Mouse (Mus musculus) right cerebral cortex, postnatal 4 days (tissue): ENCODE data around the gene Entpd7.

Experiments used
- DNase-seq: peaks from one replicate; pipeline ENCODE4 v3.0.0-alpha.2; 2022

Gene Entpd7

DNA sequence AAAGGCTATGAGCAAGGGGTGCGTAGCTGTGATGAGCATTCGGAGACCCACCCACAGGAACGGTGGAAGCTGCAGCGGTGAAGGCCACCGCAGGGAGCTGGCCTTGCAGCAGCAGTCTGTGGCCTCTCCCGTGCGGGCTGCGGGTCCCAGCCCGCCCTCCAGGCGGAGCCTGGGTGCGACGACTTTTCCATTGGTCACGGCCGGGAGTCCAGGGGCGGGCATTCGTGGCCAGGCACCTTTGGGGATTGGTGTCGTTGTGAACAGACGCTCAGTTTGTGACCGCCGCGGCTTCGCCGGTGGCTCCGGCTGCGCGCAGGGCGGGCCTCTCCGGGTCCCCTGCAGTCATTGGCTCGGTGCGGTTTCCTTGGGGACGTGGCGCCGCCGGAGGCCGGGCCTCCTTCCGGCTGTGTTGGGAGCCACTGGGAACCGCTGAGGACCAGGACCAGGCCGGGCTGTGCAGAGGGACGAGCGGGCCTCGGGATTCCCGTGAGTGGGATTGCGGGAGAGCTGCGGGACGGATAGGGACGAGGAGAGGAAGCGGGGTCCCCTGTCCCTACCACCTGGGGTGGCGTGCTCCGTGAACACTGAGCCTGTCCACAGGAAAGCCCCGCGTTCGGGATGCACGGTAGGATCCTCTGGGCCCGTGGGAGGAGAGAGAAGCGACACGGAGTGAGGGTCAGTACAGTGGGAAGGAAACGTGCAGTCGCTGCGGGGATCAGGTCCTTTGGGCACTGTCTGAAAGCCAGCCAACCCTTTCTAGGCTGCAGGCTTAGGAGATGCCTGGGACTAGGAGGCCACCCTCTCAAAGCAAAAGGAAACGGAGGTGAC is at the start of gene Entpd7:
Entpd7 (plus strand) TSS at position 254 of the 828 bp plus-strand sequence.
- DNase-seq, result peak; percentile 91

DNA sequence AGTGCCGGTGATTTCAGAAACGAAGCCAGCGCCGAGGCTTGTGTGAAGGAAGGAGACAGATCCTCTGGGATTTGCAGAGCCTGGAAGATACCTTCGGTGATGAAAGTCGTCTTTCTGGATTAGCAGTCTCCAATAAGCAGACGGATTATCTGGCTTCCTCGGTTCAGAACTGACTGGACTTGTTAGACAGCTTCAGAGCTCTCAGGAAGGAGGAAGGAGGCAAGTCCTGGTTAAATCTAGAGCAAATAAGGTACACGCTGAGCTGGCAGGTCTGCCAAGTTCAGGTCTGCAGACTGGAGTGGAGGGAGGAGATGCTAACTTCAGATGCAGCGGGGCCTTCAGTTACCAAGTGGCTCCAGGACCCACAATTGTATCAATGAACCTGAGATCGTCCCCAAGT is 47.6 kb upstream of the Entpd7 start:
- DNase-seq, result no peak

DNA sequence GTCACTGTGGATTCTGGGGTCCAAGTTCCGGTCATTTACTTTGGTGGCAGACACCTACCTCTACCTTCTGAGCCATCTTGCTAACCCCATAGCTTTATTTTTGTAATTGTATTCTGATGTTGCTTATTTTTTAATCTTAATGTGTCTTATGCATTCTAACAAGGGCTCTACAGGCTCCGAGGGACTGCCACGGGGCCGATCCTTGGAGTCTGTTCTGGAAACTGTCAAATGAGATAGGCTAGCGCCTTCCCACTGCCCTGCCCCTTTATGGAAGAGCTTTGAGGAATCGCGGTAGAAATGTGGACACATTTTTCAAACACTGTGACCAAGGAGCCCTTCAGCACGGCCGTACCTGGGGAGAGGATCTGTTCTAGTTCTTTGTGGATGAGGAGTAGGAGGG is 46.6 kb upstream of the Entpd7 start:
- no peak for DNase-seq

DNA sequence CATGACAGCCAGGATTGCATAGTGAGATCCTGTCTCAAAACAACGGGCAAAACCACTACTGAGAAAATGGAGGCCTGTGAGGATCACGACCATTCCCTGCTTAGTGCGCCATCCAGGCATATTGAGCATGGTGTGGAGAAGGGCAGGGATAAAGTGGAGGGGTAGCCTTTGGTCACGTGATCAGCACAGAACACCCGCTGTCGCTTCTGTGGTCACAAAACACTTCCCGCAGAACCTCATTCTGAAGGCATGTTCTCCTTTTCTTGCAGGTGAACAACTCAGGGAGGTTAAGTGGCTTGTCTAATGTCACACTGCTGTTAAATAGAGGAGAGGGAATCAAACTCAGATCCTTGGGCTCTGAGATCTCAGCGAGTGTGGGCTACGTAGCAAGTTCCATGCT is 44.0 kb upstream of the Entpd7 start:
- DNase-seq, result no peak

DNA sequence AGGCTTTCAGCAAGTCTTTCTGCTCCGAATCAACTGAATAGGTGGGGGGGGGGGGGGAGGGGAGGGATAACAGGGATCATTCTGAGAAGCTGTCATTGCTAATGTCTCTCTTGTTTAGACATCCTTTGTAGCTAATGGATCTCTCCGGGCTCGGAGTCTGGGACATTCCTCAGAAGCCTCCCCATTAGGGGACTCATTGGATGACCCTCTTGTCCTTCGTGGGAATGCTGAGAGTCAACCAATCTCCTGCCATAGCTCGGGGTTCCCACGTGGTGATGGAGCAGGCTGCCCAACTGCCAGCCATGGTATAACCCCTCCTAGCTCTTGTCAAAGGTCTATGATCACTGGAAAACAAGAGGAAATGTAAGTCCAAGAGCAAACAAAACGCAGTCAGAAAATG is 42.6 kb upstream of the Entpd7 start:
- DNase-seq, result no peak

DNA sequence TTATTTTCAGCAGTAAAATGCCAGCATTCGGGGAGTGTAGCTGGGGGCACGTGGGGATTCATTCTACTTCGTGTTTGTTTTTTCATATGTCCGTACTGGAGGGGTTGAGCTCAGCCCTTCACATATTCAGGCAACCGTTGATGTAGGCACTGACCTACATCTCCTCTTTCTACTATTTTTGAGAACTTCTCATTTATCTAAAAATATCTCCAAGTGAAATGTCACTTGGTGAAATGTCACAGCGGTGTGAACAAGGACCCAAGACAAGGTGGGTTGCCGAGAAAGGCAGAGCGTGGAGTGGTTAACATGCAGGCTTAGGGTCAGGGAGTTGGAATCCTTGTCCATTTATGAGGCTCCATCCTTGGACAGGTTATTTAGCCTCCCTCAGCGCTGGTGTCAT is 42.2 kb upstream of the Entpd7 start:
- no peak for DNase-seq

DNA sequence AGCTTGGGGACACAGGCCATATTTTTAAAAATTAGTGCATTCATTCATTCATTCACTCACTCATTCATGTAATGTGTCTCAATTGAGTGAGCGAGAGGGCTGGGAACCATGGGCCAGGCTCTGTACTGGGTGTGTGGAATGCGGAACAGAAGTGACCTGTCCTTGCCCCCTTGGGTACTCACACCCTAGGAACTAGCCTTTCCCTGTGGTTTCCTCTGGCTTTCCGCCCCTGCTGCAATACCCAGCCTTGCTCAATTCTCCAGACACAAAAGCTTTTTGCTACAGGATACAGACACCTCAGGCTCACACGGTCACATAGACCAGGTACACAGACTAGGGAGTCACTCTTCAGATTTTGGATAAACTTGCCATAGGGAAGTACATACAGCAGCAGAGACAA is 41.1 kb upstream of the Entpd7 start:
- DNase-seq, result no peak

DNA sequence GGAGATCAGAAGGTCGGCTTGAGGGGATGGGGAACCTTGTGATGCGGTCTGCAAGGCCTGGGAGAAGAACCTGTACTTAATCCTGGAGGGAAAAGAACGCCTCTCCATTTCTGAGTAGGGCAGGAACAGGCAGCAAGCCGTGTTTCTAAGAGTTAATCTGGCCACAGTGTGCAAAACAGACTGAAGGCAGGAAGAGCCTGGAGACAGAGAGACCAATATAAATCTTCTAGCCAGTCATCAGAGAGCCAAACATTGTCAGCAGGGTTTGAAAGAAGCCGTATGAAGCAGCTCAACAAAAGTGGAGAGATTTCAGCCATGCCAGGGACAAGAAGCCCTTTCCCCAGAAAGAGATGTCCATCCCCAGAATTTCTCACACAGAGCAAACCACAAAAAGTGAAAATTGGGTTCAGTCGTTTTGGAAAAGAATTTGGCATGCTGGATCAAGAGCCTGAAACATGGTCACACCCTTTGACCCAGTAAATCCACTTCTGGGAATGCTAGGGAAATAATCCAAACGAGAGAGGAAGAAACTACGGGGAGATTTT is 38.2 kb upstream of the Entpd7 start:
- DNase-seq, result no peak

DNA sequence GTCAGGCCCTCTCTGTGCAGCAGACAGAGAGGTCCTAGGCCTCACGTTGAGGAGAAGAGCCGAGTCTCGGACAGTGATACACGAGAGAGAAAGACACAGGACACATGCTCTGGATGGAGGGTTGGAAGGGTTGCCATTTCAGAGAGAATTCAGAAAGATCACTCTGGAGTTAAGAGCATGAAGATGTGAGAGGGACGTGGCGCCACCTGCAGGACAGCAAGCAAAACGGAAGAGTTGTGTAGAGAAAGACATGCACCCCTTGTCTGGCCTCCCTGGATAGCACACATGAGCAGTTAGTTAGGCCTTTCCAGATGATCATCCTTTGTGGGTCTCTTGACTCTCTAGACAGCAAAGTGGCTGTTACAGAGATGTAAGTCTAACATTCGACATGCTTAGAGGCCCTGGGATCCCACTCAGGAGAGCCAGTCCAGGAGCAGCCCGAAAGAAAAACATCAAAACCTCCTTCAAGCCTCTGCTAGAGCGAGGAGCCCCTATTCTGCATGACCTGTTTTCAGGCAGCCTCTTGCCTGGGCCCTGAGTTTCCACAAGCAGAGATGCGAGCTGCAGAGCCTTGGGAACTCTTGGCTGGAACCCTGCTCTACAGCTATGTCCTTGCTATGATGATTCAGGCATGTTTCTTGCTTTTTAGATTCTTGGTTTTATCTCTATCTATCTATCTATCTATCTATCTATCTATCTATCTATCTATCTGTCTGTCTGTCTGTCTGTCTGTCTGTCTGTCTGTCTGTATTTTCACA is 33.6 kb upstream of the Entpd7 start:
- peak; percentile 84 for DNase-seq

DNA sequence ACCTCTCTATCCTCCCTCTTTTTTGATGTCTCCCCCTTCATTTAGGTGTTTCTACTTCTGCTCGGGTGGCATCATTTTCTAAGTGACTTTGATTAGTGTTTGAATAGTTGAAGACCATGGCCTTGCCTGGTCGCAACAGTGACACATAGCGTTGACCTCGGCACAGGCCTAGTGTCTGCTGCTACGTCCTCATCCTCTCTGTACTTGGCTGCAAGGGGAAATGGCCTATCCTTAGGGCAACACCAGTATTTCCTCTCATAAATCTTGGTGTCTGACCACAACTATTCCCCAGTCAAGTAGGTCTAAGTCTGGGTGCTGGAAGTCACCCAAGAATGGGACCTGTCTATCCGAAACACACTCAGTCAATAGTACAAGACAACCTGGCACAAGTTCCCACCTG is 29.8 kb upstream of the Entpd7 start:
- no peak for DNase-seq

DNA sequence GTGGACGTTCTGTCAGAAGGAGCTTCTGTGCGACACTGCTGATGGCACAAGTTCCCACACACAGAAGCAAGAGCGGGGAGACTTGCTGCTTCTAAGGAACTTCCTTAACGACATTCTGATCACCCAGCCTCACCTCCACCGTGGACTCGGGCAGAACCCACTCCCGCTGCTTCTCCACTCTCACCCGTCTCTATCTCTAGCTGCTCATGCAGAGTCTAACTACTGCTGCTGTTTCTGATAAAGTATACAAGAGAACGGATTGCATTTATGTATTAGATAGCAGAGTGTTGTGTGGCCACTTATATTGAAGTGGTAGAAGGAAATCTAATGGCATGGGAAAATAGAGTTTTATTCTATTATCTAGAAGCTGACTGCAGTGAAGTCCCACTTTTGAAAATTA is 28.7 kb upstream of the Entpd7 start:
- no peak for DNase-seq

DNA sequence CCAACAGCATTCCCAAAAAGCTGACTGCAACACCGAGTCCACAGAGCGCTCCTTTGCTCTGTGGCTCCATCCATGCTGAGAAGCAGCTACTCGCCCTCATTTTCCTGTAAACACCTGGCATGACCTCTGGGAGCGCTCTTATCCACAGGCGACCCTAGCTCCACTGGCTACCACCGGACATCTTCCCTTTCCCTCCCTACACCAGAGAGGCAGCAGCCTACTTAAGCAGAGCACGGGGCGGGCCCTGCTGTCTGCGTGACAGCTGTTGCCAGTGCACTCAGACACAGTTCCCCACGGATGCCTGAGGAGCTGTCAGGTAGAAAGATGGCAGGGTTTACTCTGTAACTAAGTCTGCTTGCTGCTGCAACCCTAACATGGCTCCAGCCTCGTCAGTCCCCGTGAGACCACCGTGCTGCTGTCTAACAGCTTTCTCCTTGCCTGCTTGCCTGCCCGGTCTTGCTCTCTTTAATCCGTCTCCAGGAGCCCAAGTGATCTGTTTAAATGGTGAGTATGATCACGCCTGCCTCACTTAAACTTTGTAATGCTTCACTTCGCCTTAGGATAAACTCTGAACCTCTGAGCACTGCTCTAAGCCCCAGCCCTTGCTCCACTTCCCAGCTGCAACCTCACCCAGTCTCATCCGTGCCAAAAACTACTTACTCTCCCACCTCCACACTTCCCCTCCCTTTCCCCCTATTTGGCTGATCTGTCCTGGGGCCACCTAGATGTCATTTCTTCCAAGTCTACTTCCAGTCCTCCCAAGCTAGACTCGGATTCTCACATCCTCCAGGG is 27.1 kb upstream of the Entpd7 start:
- no peak for DNase-seq

DNA sequence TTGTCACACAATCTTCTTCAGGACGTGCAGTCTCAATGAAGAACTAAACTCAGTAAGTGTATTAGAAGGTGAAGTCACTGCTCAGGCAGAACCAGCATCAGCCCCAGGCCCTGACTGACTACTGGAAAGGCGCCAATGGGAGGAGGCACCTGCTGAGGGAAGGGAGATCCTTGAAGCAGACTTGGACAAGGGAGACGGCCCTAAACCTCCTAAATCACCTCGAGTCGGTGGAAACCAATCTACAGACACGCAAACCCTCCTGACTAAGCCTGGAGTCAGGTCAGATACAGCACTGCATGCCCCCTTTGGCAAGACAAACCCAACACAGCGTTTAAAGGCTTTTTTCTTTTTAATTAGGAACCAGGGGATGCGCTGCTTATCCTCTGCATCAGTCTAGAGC is 26.0 kb upstream of the Entpd7 start:
- DNase-seq, result no peak

DNA sequence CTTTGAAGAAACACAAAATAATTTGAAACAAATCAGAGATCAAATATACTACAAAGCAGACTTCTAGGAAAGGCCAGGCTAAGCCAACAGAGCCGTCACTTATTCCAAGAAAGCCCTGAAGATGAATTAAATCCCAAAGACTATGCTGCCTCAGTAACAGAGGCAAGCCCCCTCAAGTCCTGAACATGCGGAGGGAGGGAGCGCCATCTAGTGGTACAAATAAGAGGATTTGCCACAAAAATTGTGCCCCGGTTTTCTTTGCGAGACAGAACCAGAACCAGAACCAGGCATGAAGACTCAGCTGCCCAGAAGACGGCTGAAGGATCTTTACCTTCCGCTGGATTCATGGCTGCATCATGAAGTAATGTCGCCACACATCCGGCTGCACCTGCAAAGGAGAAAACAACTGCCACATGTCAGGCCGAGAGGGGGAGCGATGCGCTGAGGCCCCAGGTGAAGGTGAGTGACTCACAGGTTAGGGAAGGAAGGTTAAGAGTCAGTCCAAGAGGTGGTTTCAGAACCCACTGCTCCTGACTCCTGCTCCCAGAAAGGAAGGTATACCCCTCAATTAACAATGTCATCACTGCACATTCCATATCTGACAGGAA is 23.9 kb upstream of the Entpd7 start:
- peak; percentile 41 for DNase-seq

DNA sequence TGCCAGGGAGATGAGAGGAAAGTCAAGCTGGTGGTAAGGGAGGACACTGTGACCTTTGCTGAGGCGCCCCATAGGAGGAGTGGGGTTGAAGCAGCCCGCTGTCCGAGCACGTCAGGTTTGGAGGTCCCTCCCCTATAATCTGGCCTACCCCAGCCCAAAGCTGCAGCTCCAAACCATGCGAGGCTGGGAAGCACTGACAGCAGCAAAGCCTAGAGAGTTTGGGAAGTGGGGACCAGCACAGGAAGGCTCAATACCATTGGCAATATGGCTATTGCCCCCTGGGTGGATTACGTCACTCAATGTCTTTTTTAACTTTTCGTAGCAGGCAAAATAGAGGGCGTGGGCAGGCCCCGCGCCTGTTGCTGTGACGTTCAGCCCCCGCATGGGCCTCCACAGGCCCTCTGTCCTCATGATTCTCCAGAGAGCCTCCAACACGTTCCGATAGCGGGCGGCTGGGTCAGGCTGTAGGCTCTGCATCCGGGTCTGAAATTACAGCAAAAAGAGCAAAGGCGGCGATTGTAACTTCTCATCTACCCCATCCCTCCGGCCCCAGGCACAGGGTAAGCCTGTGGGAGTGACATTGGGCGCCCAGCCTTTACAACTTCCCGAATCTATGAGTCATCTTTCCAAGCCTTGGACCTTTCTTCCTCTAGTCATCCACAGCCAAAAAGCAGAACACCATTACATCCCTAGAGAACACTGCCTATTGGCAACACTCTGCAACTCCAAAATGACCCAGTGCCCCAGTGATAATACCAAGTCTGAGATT is 22.6 kb upstream of the Entpd7 start:
- DNase-seq, result no peak

DNA sequence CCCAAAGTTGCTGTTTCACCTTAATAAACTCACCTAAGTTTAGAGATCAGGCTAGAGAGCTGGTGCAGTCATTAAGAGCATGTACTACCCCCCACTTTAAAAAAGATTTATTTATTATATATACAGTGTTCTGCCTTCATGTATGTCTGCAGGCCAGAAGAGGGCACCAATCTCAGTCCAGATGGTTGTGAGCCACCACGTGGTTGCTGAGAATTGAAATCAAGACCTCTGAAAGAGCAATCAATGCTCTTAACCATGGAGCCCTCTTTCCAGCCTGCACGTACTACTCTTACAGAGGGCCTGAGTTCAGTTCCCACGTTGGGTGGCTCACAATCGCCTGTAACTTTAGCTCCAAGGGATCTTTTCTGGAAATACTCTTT is 22.1 kb upstream of the Entpd7 start:
- no peak for DNase-seq

DNA sequence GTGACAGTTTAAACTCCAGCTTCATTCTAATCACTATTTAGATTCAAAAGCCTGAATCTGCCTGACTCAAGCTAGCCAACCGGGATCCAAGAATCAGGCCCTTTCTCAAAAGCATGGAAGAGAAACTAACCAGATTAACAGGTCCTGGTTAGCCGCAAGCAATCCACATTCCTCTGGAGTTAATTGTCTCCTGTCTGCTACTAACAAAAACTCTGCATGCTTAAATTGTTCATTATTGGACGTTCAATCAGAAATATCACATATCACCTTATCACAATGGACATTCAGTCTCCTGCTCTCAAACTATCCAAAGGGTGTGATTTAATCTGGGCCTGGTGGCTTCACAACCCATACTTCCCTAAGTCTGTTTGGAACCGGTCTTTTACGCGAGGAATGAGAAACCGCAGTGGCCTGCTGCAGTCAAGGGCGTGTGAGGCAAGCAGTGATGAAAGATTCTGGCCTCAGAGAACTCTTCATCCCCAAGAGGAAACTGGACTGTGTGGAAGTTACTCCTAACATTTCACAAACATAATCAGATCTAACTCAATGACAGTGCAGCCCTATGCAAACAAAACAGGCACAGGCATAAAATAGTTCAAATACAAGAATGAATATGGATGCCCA is 20.2 kb upstream of the Entpd7 start:
- DNase-seq, result no peak

DNA sequence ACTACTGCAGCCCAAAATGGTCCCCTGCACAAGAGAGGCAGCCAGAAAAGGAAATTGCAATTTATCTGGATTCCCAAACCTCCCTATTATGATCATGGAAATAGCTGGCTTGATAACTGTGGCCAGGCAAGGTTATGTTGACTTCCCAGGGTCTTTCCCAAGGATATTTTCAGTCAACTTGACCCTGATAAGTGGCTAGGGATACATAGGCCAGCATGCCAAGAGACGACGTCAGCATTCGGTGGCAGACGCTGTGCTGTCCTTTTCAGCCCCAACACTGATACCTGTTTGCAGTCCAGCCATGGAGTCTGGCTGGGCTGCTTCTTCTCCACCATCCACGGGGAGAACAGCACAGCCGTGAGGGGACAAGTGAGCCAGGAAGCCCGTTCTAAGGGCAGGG is 18.4 kb upstream of the Entpd7 start:
- no peak for DNase-seq

DNA sequence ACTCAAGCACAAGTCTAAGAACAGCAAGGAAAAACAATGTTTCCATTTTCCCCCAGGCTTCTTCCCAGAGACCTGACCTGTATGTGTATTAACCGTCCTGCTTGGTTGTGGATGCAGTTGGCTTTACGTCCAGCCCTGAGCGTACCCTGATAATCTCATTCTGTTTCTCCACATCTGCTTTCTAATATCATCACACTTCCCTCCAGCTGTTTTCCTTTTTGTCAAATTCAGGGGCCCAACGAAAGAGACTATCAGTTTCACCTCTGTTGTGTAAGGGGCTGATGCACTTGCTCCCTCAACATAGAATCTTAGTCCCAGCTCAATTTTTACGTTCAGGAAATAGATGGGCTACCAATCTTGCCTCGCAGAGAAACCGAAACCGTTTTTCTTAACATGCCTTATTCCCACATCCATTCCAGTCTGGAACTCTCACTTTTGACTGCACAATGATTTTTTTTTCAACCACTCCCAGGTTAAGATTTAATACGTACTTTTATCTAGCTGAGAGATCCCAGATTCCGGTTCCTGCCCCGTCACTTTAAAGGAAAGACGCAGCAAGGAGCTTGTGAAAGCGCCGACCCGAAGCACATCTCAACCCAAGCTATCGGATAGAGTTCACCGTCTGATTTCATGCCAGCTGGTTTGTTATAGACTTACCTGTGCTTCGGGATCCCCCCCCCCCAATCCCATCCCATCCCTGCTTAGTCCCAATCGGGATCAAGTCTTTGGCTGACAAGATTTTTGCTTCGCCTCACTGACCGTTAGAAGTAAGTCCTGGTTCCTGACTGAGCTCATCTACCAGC is 15.8 kb upstream of the Entpd7 start:
- no peak for DNase-seq

DNA sequence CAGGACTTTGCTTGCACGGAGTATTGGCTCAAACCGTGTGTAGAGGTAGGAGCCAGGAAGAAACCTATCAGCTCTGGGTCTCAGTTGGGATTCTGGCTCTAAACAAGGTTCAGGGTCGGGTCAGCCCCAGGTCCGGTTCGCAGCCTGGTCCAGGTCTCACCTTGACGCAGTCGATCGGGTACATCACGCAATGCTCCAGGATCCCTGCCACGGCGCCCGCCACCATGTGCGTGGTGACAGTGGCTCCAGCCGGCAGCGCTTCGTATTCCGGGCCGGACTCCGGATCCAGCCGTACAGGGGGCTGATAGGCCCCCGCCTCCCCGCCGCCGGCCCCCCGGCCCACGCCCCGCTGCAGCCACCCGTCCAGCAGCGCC is 15.2 kb upstream of the Entpd7 start:
- DNase-seq, result peak; percentile 52
